Mouse (Mus musculus) retina, postnatal 7 days (tissue): ENCODE measurements around the gene Cacna2d2.

Source experiments
- DNase-seq: peaks from one replicate; pipeline ENCODE4 v3.0.0-alpha.2; 2012; ENCODE audit warnings: low read depth, low spot score

The Cacna2d2 gene

DNA sequence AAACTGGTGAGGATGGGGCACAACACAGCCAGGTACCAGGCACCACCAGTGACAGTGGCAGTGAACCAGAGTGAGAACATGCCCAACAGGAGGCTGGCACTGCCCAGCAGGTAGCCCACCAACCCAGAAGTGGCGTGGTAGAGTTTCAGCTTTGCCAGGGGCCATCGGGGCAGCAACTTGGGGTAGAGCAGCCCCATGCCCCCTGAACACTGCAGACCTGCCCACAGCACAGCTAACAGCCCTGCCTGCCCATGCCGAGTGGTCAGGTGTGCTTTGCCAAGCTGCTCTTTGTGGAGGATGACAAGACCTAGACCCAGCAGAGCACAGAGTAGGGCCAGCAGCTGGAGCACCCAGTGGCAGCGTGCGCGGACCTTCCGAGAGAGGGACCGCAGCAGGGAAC, 140.5 kb downstream of the Cacna2d2 start:
- no peak for DNase-seq

DNA sequence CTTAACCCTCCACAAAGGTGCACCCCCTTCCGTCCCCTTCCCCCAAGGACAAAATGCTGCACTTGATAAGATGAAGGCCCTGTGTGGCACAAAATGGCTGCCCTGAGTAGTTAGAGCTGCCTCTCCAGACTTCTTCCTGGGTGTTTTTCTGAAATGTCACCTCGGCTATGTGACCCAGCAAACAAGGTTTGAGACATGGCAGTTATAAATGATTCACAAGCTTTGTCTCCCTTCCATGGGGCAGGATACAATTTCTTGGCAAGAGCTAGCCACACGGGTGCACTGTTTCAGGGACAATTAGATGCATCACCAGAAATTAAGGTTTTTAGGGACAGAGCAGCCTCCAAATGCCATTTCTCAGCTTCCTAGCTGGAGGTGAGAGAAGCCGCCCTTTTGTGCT, 141.0 kb downstream of the Cacna2d2 start:
- no peak for DNase-seq

DNA sequence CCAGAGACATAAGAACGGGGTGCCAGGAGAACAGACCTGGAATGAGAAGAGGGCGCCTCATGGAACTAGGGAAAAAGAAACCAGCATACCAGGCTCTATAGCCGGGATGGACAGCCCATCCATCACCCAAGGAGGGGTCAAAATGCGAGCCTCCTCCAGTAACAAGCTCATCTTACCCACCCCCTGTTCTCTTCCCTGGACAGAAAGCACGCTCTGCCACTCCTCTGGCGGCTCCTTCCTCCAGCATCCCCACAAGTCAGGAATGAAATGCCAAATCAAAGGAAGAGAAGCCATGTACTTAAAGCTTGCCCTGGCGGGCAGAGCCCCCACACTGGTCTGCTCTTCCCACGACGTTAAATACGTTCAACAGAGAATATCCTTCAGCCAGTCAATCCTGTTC, 141.6 kb downstream of the Cacna2d2 start:
- DNase-seq, result no peak

DNA sequence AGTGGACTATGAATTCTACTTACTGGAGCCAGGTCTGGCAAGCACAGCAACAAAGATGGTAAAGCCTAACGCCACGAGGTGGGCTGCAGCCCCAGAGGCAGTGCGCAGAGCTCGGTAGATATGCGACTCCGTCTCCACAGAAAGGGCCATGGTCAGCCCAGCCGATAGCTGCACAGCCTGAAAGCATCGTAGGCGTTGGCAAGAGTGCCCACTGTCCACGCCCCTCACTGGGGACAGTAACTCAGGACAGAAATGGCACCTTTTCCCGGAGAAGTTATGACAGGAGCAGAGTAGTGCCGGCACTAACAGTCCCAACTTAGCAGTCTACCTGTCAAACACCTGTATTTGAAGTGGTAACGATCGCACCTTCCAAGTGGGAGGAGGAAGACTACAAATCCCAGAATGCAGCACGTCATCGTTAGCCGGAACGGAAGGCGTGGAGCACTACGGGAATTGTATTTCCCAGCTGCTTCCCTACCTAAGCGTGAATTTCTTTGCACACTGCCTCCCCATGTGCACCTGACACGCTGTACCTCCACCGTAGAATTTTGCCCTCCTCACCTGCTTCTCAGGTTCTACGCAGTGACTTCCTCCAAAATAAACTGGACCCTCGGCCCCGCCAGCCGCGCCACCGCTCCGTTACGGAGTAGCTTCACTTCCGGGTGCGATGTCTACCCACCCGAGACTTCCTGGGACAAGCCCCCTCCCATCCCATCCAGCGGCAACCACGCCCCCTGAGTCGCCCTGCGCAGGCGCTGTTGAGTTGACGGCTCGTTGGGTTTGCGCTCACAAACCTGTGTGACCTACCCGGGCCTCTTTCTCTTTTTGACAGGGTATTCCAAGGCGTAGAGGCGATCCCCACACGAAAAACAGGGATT, 142.3 kb downstream of the Cacna2d2 start, which contains the start of the genes Cyb561d2 and Nprl2:
Cyb561d2 (minus strand) TSS at position 720 of the 878 bp plus-strand sequence.
Nprl2 (plus strand) TSS at position 753 of the 878 bp plus-strand sequence.
- DNase-seq, result peak; percentile 87

DNA sequence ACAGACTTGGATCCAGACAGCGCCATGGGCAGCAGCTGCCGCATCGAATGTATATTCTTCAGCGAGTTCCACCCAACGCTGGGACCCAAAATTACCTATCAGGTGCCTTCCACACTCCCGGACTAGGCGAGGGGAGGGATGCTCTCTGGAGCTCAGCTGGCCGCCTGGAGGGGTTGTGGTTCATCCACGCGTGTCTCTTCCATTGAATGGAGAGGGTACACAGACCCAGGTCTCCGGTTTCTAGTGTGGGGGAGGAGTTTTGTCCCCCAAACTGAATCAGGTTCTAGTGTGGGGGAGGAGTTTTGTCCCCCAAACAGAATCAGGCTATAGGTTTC, 142.9 kb downstream of the Cacna2d2 start:
- DNase-seq, result no peak

DNA sequence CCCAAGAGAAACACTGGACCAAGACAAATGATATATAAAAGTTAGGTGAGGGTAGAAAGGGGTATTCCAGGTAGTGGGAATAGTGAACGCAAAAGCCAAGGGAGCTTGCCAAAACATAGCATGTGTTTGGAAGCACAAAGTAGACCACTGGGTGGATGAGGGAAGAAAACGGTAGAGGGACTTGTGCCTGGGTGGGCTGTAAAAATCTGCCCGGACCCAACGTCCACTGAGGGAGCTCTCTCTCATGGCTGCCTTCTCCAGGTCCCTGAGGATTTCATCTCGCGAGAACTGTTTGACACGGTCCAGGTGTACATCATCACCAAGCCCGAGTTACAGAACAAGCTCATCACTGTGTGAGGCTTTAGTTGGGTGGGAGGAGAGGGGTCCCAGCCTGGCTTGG, 143.3 kb downstream of the Cacna2d2 start:
- no peak for DNase-seq

DNA sequence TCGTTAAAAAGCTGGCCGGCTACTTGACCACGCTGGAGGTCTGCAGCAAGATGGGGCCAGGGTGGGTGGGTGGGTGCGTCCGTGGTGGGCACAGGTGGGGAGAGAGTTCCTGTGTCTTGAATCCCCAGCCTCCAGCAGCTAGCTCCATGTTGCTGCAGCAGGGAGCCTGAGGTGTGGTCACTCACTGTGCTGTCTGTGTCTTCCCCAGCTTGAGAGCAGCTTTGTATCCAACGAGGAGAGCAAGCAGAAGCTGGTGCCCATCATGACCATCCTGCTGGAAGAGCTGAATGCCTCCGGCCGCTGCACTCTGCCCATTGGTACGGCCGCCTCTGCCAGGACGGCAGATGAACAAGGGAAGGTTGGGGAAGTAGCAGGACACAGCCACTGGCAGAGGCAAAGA, 143.9 kb downstream of the Cacna2d2 start:
- DNase-seq, result no peak

DNA sequence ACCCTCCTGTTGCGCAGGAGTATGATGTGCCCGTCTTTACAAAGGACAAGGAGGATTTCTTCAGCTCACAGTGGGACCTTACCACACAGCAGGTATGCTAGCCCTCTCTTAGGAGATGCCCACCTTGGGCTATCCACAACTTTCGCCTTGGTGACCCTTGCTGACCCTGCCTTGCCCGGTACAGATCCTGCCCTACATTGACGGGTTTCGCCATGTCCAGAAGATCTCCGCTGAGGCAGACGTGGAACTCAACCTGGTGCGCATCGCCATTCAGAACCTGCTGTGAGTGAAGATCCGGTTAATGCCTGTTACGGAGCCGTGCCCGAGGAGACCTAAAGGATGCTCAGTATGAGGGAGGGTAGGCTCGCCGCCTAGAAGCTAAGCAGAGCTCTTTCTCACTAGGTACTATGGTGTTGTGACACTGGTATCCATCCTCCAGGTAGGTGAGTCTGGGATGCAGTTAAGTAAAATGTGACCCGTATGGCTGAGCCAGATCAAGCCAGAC, 144.8 kb downstream of the Cacna2d2 start:
- no peak for DNase-seq

DNA sequence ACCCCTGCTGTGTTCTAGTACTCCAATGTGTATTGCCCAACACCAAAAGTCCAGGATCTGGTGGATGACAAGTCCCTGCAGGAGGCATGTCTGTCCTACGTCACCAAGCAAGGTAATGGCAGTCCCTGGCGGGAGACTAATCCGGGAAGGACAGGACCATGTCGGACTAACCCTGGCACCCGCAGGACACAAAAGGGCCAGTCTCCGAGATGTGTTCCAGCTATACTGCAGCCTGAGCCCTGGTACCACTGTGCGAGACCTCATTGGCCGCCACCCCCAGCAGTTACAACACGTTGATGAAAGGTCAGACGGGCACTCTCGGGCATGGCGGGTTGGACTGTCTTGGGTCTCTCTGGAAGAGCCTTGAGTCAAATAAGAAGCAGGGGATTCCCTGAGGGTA, 145.3 kb downstream of the Cacna2d2 start:
- no peak for DNase-seq

DNA sequence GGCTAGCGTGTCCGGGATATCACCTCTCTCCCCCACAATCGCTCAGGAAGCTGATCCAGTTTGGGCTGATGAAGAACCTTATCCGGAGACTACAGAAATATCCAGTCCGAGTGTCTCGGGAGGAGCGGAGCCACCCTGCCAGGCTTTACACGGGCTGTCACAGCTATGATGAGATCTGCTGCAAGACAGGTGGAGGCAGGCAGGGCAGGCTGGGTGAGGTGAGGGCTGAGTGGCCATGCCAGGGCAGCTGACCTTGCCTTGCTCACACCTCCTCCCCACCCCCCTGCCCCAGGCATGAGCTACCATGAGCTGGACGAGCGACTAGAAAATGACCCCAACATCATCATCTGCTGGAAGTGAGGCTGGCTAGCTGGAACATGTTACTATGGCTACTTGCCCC, 145.8 kb downstream of the Cacna2d2 start:
- DNase-seq, result no peak

DNA sequence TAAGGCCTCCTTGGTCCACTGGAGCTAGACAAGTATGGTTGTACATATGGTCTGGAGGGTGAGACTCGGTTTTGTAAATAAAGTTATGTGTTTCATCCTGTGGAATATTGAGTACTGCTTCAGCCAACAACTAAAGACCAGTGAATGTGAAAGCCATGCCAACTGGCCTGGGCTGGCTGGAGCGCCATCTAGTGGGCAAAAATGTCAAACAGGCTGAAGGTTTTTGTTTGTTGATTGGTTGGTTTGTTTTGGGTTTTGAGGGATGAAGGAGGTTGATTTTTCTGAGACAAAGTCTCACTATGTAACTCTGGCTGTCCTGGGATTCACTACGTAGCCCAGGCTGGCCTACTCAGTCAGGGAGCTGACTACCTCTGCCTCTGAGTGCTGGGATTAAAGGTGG, 146.2 kb downstream of the Cacna2d2 start:
- no peak for DNase-seq

DNA sequence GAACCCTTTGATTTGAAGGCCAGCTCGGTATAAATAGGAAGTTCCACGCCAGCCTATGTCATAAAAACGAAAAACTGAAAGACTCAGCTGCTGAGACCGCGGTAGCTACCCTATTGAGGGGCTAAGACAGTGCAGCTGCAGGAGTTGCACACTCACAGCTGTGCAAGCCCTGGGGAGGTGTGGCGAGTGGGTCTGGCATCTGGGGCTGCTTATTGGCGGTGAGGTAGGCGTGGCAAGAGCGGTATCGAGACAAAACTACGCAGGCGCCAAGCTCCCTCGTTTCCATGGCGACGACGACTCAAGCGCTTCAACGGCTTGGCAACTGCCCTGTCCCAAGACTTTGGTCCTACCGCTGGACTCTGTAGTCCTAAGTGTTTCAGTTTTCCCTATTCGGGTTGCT, 147.6 kb downstream of the Cacna2d2 start, which contains the start of gene Zmynd10:
Zmynd10 (plus strand) TSS at position 273 of the 400 bp plus-strand sequence.
- DNase-seq, result peak; percentile 73

DNA sequence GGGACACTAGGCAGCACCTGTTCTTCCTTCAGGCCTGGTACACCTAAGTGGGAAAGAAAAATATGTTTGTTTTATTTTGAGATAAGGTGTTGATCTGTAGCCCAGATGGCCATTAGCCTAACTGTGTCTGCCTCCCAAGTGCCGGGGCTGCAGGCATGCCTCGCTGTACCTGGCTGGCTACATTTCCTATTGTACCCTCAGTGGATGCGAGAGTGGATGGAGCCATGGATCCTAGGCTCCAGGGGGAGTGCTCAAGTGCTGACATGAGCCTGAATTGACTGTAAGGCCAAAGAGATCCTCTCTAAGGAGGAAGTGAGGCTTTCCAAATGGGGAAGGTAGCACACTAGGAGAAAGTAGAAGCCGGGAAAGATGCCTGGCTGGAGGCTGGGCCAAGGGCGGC, 148.5 kb downstream of the Cacna2d2 start:
- DNase-seq, result no peak

DNA sequence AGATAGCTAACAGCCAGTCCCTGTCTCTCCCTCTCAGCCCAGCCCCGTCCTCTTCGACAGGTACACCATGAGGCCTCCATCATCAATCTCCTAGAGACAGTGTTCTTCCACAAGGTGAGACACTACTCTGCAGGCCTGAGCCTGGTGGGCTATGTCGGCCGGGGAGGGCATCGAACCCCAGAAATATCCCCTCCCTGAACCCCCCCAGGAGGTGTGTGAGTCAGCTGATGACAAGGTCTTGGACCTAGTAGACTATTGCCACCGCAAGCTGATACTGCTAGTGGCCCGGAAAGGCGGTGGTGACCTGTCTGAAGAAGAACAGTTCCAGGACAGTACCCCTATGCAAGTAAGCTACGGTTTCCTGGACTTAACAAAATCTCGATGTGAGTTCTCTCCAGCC, 149.4 kb downstream of the Cacna2d2 start:
- DNase-seq, result no peak

DNA sequence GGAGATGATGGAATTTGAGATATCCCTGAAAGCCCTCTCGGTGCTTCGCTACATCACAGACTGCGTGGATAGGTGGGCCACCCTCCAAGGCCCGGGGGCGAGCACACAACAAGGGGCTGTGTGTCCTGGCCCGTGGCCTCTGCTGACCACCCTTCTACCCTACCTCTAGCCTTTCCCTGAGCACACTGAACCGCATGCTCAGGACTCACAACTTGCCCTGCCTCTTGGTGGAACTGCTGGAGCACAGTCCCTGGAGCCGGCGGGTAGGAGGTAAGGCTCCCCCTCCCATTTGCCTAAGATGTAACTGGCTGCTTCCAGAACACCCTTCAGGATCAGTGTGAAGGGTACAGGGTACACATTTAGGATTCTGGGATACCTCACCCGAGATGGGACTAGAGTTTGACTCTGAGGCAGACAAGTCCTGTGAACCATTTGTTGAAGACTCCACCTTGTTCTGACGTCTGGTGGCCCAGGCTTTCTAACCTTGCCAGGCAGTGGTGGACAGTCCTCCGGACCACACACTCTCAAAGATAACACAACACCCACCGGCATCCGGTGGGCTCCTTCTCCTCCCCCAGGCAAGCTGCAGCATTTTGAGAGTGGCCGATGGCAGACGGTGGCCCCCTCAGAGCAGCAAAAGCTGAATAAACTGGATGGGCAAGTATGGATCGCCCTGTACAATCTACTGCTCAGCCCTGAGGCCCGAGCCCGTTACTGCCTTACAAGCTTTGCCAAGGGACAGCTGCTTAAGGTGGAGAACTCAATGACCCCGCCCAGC, 150.1 kb downstream of the Cacna2d2 start:
- no peak for DNase-seq

DNA sequence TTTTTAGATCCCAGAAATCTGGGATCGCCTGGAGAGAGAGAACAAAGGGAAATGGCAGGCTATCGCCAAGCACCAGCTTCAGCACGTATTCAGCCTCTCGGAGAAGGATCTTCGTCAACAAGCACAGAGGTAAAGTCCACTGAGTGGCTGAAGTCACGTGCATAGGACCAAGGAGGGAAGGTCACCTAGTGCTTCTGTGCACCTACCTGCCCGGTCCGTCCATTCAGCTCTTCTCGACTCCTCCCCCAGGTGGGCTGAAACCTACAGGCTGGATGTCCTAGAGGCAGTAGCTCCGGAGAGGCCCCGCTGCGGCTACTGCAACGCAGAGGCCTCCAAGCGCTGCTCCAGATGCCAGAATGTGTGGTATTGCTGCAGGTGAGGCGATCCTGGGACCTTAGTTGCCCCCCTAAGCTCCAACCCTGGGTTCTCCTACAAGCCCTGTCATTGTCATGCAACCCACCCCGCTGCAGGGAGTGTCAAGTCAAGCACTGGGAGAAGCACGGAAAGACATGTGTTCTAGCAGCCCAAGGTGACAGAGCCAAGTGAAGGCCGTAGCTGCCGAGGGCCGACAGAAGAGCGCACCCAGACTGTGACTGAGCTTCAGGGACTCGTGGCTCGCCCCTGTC, 151.2 kb downstream of the Cacna2d2 start:
- DNase-seq, result no peak

DNA sequence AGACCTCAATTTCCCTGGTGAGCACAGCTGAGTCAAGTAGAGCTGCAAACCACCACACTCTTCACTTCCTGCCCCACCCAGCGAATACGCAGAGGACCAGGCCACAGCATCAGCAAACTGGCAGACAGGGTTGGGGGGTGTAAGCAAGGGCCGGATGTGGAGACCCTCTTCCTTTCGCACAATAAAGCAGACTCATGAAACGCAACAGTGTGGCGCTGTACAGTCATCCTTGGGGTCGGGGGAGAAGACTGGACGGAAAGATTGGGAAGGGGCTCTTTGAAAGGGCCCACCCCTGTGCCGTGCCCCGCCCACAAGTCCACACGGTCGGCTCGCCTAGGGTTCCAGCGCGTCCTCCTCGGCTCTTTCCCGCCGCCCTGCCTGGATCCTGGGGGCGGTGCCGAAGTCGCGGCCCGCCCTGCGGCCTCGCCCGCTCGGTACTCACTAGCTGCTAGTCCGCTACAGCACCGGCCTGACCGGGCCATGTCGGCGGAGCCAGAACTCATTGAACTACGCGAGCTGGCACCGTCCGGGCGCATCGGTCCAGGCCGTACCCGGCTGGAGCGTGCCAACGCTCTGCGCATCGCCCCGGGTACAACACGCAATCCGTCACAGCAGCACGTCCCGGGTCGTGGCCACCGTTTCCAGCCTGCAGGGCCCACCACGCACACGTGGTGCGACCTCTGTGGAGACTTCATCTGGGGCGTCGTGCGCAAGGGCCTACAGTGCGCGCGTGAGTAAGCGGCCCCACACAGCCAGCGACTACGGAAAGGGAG, 151.9 kb downstream of the Cacna2d2 start, which contains the start of gene Rassf1:
Rassf1 (plus strand) TSS at position 439 of the 773 bp plus-strand sequence.
- DNase-seq, result no peak

DNA sequence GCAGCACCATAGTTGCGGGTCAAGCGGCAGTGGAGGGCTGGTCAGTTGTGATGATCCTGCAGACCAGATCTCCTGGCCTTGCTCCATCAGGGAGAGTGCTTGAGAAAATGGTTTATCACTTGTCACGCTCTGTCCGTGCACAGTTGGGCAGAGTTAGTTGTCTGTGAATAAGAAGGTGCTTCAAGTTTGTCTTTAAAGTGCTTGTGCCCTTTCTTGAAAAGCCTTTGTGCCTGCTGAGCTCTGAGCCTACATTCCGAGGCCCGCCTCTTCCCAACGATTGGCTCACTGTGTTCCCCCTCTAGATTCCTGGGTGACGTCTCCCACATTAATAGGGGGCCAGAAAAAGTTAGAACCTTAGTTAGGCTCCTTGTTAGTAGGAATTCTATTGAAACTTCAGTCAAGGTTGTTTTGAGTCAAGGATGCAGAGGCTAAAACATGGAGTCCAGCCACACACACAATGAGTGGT, 152.5 kb downstream of the Cacna2d2 start:
- no peak for DNase-seq

DNA sequence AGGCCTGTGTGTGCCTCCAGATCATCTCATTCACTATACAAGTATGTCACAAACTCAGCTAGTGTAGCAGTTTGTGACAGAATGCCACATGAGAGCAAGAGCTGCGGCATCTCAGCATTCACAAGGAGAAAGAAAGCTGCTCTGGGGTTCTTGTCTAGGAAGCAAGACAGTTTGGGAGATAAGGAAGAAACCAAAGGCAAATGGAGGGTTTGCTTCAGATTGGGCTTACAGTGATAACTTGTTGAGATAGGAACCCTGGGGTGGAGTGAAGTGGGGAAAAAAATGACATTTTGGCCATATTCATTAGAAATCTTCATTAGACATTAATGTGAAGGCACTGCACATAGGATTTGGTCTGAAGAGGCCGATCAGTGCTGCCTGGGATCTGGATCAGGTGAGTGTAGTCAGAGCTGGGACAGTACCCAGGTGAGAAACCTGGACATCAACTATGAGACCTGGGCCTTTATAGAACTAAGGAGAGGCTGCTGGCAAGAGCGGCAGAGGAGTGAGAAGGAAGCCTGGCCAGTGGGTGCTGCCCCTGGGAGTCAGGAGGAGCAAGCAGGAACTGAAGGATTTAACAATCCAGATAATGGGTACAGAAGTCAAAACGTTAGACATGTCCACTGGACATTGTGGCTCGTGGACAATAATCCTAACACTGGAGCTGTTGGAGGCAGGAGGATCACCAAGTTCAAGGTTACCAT, 153.4 kb downstream of the Cacna2d2 start:
- DNase-seq, result no peak

DNA sequence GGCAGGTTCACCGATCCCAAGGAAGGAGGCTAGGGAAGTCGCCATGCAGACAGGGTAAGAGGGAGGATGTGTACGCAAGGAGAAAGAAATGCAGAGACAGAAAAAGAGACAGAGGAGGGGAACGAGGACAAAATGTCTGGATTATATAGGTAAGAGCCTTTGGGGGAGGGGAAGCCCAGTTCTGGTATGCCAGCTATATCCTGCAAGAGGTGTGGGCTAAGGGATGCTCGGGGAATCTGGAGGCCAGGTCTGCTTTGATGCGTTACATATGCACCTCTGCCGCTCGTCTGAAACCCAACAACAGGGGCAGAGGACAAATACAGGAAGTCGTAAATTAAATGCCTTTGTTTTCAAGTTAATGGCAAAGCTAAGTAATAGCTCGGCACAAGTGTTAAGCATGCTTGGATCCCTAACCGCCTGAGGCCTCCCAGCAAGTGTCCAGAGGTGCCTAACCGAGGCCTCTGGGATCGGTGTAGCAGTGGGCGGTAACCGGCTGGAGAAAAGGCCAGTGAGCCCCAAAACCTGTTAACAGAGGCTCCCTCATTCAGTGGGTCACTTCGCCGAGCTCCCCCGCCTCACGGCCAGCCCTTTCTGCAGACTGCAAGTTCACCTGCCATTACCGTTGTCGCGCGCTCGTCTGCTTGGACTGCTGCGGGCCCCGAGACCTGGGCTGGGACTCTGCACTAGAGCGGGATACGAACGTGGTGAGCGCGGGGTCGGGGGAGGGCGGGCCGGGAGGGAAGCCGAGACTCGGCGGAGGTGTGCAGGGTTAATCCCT, 154.3 kb downstream of the Cacna2d2 start:
- no peak for DNase-seq
